Mouse (Mus musculus) right cerebral cortex, postnatal 4 days (tissue): ENCODE results near the gene Nbea.

Source experiments
- DNase-seq: peaks from one replicate; pipeline ENCODE4 v3.0.0-alpha.2; 2022

Gene Nbea

DNA sequence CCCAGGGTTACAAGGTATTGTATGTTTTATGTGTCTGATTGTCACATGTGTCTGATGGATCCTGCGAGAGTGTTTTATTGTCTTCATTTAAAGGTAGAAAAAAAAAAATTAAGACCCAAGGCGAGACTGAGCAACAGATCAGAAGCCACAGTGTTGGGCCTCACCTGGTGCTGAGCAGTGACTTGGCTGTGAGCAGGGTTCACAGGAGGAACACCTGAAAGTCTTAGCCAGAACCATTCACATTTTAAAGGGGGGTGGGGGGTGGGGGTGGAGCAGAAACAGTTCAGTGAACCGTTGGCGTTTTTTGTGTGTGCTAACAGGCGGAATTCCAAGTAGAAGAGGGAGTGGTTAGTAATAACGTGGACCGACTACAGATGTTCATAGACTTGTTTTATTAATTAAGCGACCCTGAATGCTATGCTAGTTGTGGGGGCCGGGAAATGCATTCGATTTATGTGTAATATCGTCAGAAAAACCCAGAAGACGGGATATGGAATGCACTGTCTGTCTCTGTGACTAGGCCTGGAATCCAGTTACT lies 596.0 kb downstream of the Nbea start:
- DNase-seq, result no peak
